Mouse (Mus musculus): ENCODE results near the gene Chchd3. TPM values are rescaled to one million over a fixed set of nuclear protein-coding genes. Genes with fewer than 3 reads are reported as not detected.

Gene Chchd3
- polyA plus RNA-seq (2017; shearing (Covaris generic)) = 10 to 100 TPM; 89.2 to 97.1 TPM

DNA sequence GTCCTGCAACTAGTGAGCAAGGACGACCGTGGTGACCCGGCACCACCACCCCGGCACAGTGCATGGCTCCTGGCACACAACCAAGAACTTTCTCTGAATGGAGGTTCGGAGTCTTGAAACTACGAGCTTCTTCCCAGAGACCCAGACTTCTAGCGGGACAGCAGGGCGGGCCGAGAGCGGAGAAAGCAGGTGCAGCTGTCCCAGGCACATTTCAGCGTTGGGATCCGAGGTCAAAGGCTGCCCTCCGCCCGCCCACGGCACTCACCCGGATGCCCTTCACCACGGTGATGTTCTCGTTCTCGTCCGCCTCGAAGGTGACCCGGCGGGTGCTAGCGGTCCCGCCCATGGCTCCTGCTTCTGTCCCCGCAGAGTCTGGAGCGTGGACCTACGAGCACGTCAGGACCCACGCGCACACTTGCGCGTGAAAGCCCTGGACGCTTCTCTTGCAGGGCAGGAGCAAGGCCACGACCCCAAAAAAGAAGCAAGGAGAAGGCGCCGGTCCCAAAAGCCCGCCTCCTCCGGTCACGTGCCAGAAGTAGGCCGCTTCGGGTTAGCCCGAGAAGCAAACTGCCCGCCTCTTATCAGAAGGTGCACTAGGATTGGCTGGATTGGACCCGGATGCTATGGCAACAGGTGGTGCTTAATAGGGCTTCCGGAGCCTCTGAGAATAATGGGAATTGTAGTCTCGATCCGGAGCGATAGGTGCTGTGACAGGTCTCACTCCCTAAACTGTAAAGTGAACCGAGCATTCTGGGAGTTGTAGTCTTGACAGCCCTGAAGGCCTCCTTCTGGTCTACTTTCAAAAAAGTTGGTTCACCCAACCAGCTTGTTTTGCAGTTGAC, at the start of gene Chchd3:
Chchd3 (minus strand) TSS at position 526 of the 842 bp plus-strand sequence.

Other genes starting within 250 kb of the Chchd3 start
- 10 to 100 TPM; 46.8 to 69.1 TPM for gene Exoc4, start 188.8 kb upstream of the Chchd3 start, polyA plus RNA-seq (2017; shearing (Covaris generic))